Mouse (Mus musculus) kidney, postnatal 0 days (tissue): Measurements from ENCODE around the gene Man2a1. TPM values are rescaled to one million over a fixed set of nuclear protein-coding genes. Genes with fewer than 3 reads are reported as not detected.
A peak's percentile ranks its signal among the peaks of the same experiment; 100 is the strongest.

Experiments used
- ATAC-seq: fragments of 200-750 bp; cut with Nextera tagmentation; replicated peaks from 2 replicates; pipeline ENCODE4 v1.8.0; 2017; ENCODE audit warnings: low read depth, moderate number of reproducible peaks, moderate TSS enrichment, moderate library complexity; ENCODE audit not compliant: low FRiP score
- DNase-seq: peaks from one replicate; pipeline ENCODE4 v3.0.0-alpha.2; 2016; ENCODE audit warnings: low spot score
- H3K27ac ChIP-seq: fragments of 300-500 bp; sonication (generic); 2 replicates; pipeline ENCODE4 v1.5.1; 2014; ENCODE audit warnings: mild to moderate bottlenecking
- H3K27me3 ChIP-seq: fragments of 300-500 bp; sonication (generic); 2 replicates; pipeline ENCODE4 v1.6.1; 2014; ENCODE audit warnings: low read length, mixed read lengths; ENCODE audit not compliant: insufficient read depth
- H3K36me3 ChIP-seq: fragments of 300-500 bp; sonication (generic); 2 replicates; pipeline ENCODE4 v1.6.1; 2014; ENCODE audit warnings: low read length, mixed read lengths; ENCODE audit not compliant: insufficient read depth
- H3K4me1 ChIP-seq: fragments of 300-500 bp; sonication (generic); replicated peaks from 2 replicates; pipeline ENCODE4 v1.6.1; 2014; ENCODE audit warnings: antibody characterized with exemption, low read length, mixed read lengths; ENCODE audit not compliant: insufficient read depth
- H3K4me2 ChIP-seq: fragments of 300-500 bp; sonication (generic); 2 replicates; pipeline ENCODE4 v1.6.1; 2014; ENCODE audit warnings: mild to moderate bottlenecking, low read length, moderate library complexity, mixed read lengths
- H3K4me3 ChIP-seq: fragments of 300-500 bp; sonication (generic); replicated peaks from 2 replicates; pipeline ENCODE4 v1.5.1; 2014; ENCODE audit warnings: low read depth, low read length
- H3K9ac ChIP-seq: fragments of 300-500 bp; sonication (generic); 2 replicates; pipeline ENCODE4 v1.6.1; 2014; ENCODE audit warnings: low read depth, low read length
- H3K9me3 ChIP-seq: fragments of 300-500 bp; sonication (generic); replicated peaks from 2 replicates; pipeline ENCODE4 v1.6.1; 2016; ENCODE audit warnings: low read length, inconsistent platforms, mixed read lengths
- CTCF ChIP-seq: IDR thresholded peaks from 2 replicates; pipeline ENCODE4 v1.5.1; 2016; ENCODE audit warnings: antibody characterized with exemption, low read depth, mild to moderate bottlenecking, moderate library complexity
- WGBS: fragments of 180-500 bp; shearing (Covaris S2); extraction: QIAGEN DNeasy Blood & Tissue Kit; methylation state at CpG from one replicate; pipeline ENCODE4 v1.1.7; 2014; 5-methylcytosine and 5-hydroxymethylcytosine counted together
- polyA plus RNA-seq: library from polyadenylated mRNA; unstranded; fragments of >200 nt; fragmentation: Nextera tagmentation; extraction: Ambion mirVana; gene quantifications from 2 replicates; pipeline ENCODE4 v1.2.1, GENCODE M21; 2015

The Man2a1 gene
- polyA plus RNA-seq, 1 experiment from 2014 or later = 9.9 TPM

DNA sequence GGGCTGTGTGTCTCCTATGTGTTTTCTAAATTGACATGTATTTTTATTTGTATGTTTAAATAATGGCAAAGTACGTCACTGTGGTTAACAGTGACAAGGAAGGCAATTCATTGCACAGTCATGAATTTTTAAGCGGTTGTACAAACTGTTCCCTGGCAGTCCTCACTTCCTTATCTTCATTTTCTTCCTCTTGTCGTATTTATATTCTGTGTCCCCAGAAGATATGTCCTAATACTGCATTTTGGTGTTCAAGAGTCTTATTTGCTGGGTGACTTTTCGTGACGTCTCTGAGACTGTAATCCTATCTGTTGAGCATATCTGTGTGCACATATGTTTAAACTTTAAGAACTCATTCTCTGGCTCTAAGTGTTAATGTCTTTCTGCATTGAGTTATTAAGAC lies 120.6 kb downstream of the Man2a1 start:
- WGBS = 75% methylated on average over 5 of the region's 5 CpGs
- Histone ChIP-seq H3K9me3 (no peaks in the 10 kb centered on the region), H3K27me3 (no peaks in the 10 kb centered on the region), H3K4me1 (no peaks in the 10 kb centered on the region), H3K4me3 (no peak overlapping the region), H3K36me3 (peaks cover 10% of the 10 kb centered on the region; the same call in 1 of the 2 replicates), H3K4me2 (no peak overlapping the region), H3K27ac (no peak overlapping the region), H3K9ac (no peak overlapping the region)
- DNase-seq (peak; percentile 54), ATAC-seq (no peak)
- no peak for TF ChIP-seq CTCF

DNA sequence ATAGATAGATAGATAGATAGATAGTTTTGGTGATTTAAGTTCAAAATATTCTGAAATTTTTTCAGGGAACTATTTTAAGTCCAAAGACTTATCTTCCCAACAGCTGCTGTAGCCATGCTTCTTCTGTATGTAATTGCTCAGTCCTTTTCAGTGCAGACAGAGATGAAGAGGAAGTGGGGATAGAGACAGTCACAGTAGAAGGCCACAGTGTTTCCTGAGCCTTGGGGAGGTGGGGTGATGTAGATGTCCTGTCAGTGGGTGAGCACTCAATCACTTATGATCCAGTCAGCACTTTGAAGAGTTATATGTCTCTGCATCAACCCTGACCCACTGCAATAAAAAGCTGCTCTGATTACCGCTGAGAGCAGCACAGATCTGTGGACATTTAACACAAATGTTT lies 122.6 kb downstream of the Man2a1 start:
- ATAC-seq (no peak), DNase-seq (no peak)

DNA sequence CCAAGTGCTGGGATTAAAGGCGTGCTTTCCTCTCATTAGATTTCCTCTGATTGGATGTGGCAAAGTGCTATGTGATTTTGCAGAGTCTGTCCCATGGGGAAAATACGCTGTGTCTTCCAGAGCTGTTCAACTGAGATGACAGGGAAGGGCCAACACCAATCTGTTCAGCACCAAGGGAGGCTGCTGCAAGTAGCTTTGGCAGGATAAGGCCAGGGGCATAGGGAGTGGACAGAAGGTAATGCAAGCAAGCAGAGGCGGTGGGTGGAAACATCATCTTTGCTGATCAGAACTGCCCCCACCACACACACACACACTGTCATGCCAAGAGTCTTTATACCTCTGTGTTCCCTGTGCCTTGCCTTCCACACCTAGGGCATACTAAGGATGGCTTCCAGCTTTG lies 124.7 kb downstream of the Man2a1 start:
- Histone ChIP-seq H3K27me3 (no peaks in the 10 kb centered on the region), H3K36me3 (peaks cover 9% of the 10 kb centered on the region; the same call in 1 of the 2 replicates), H3K9me3 (no peaks in the 10 kb centered on the region), H3K4me3 (no peak overlapping the region), H3K27ac (no peak overlapping the region), H3K4me2 (no peak overlapping the region), H3K4me1 (no peaks in the 10 kb centered on the region), H3K9ac (no peak overlapping the region)
- WGBS = 94% methylated on average over 3 of the region's 3 CpGs
- no peak for DNase-seq
- ATAC-seq = no peak
- TF ChIP-seq CTCF = no peak

More for the DNA sequence above, 122.6 kb downstream of the Man2a1 start:
- H3K9me3 ChIP-seq = no peaks in the 10 kb centered on the region
- no peak overlapping the region for H3K4me2 ChIP-seq
- TF ChIP-seq CTCF = no peak
- 0 out of 2 replicates have a peak, but pooled peaks cover 3% of the 10 kb centered on the region for H3K36me3 ChIP-seq
- H3K4me1 ChIP-seq = no peaks in the 10 kb centered on the region
- H3K9ac ChIP-seq = no peak overlapping the region
- no peak overlapping the region for H3K27ac ChIP-seq
- no peak overlapping the region for H3K4me3 ChIP-seq
- no peaks in the 10 kb centered on the region for H3K27me3 ChIP-seq
- 50% methylated on average over 1 of the region's 1 CpGs for WGBS

DNA sequence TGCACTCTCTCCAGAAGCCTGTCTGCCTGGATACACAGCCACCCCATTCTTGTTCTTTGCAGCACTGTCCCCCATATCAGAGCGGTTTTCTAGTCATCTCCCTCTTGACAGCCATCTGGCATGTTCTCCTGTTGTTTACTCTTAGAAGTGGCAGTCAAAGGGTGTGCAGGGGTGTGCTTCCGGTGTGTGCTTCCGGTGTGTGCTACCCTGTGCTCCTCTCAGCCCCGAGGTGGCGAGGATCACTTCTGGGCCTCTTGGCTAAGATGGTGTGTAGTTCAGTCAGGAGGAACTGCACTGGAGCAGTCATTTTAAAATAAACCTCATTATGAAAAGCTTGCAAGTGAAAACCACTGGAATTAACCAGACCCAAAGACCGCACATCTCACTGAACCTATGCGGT lies 125.5 kb downstream of the Man2a1 start:
- peaks cover 9% of the 10 kb centered on the region; the same call in 1 of the 2 replicates for H3K36me3 ChIP-seq
- ATAC-seq (no peak), DNase-seq (no peak)
- TF ChIP-seq CTCF = no peak
- 87% methylated on average over 7 of the region's 7 CpGs for WGBS
- H3K4me3 ChIP-seq = no peak overlapping the region
- H3K4me1 ChIP-seq = no peaks in the 10 kb centered on the region
- no peak overlapping the region for H3K9ac ChIP-seq
- H3K27me3 ChIP-seq = no peaks in the 10 kb centered on the region
- H3K4me2 ChIP-seq = no peak overlapping the region
- H3K27ac ChIP-seq = no peak overlapping the region
- H3K9me3 ChIP-seq = no peaks in the 10 kb centered on the region

DNA sequence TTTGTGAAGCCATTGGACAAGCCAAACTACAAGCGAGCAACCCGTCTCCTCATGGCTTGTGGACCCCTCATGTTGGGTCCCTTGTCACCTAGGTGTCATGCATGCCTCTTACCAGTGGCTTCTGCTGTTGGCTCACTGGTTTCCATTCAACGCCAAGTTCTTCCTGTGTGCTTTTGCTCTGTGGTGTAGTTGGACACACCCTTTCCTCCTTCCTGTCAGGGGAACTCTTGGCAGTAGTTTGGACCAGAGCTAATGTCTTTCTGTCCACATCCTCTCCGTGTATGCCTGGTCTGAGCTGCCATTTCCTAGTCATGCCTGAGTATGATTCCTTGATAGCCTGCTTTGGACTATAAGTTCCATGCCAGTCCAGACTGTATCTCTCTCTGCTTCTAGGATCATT lies 135.0 kb downstream of the Man2a1 start:
- 70% methylated on average over 4 of the region's 4 CpGs for WGBS

DNA sequence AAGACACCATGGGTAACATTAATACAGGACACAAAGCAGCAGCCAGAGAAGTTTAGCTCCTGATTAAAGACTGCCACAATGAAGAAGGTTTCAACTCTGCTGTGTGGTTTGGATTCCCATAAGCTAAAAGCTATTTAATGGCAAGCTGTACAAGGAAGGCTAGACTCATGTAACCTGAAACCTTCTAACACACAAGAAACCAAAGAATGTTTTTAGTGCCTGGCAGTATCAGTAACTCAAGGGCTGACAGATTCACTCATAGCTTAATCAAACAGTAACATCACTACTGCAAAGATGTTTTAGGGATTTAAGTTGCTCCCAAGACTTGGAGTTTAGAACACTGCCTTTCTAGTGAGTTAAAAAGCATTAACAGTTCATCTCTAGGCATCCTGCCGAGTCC lies 137.4 kb downstream of the Man2a1 start:
- no peak overlapping the region for H3K4me2 ChIP-seq
- H3K4me3 ChIP-seq = no peak overlapping the region
- H3K27me3 ChIP-seq = no peaks in the 10 kb centered on the region
- no peaks in the 10 kb centered on the region for H3K4me1 ChIP-seq
- ATAC-seq = no peak
- 49% methylated on average over 1 of the region's 1 CpGs for WGBS
- DNase-seq = peak; percentile 54
- peaks cover 41% of the 10 kb centered on the region for H3K36me3 ChIP-seq
- no peak for TF ChIP-seq CTCF
- no peak overlapping the region for H3K27ac ChIP-seq
- H3K9ac ChIP-seq = no peak overlapping the region
- no peaks in the 10 kb centered on the region for H3K9me3 ChIP-seq

More for the DNA sequence above, 135.0 kb downstream of the Man2a1 start:
- no peak overlapping the region for H3K27ac ChIP-seq
- H3K4me3 ChIP-seq = no peak overlapping the region
- no peak overlapping the region for H3K4me2 ChIP-seq
- no peak for ATAC-seq
- TF ChIP-seq CTCF = no peak
- H3K4me1 ChIP-seq = no peaks in the 10 kb centered on the region
- peak; percentile 38 for DNase-seq
- H3K9me3 ChIP-seq = no peaks in the 10 kb centered on the region
- H3K9ac ChIP-seq = no peak overlapping the region
- H3K27me3 ChIP-seq = no peaks in the 10 kb centered on the region
- peaks cover 30% of the 10 kb centered on the region for H3K36me3 ChIP-seq

DNA sequence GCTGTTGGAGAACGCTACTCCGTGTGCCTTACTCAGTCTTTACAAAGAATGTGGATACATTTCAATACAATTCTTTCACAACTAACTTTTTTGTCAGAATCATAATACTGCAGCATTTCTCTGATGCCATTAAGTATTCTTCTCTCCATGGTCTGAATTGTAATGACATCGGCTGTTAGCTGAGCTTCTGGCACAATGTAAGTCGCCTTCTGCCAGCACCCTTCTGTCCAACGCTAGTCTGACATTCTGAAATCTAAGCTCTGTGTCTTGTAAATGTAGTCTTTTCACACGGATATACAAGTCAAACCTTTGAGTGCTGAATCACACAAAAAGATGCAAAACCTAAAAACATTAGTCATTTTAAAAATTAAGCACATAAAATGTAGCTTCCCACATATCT lies 138.6 kb downstream of the Man2a1 start:
- H3K9me3 ChIP-seq = no peaks in the 10 kb centered on the region
- no peak overlapping the region for H3K4me3 ChIP-seq
- H3K4me2 ChIP-seq = no peak overlapping the region
- no peak overlapping the region for H3K27ac ChIP-seq
- no peak for DNase-seq
- TF ChIP-seq CTCF = no peak
- no peaks in the 10 kb centered on the region for H3K4me1 ChIP-seq
- no peaks in the 10 kb centered on the region for H3K27me3 ChIP-seq
- 91% methylated on average over 6 of the region's 6 CpGs for WGBS
- no peak overlapping the region for H3K9ac ChIP-seq
- H3K36me3 ChIP-seq = peaks cover 41% of the 10 kb centered on the region
- no peak for ATAC-seq
